Mouse (Mus musculus) embryonic facial prominence, embryonic 14.5 days (tissue): ENCODE data around the gene Rab37. TPM values are rescaled to one million over a fixed set of nuclear protein-coding genes. Genes with fewer than 3 reads are reported as not detected.

Experiments
- ATAC-seq: fragments of 200-750 bp; cut with Nextera tagmentation; 2 replicates; pipeline ENCODE4 v1.8.0; 2017; ENCODE audit warnings: low read depth, moderate number of reproducible peaks, moderate TSS enrichment
- DNase-seq: peaks from one replicate; pipeline ENCODE4 v3.0.0-alpha.2; 2015; ENCODE audit warnings: low spot score
- H3K27ac ChIP-seq: fragments of 300-500 bp; sonication (generic); replicated peaks from 2 replicates; pipeline ENCODE4 v1.5.1; 2014; ENCODE audit warnings: low read depth, mild to moderate bottlenecking, low read length, moderate library complexity
- H3K27me3 ChIP-seq: fragments of 300-500 bp; sonication (generic); replicated peaks from 2 replicates; pipeline ENCODE4 v1.6.1; 2014; ENCODE audit warnings: low read length; ENCODE audit not compliant: control insufficient read depth, insufficient read depth
- H3K36me3 ChIP-seq: fragments of 300-500 bp; sonication (generic); 2 replicates; pipeline ENCODE4 v1.6.1; 2014; ENCODE audit warnings: low read length, mixed read lengths; ENCODE audit not compliant: control insufficient read depth, insufficient read depth
- H3K4me1 ChIP-seq: fragments of 300-500 bp; sonication (generic); 2 replicates; pipeline ENCODE4 v1.6.1; 2014; ENCODE audit warnings: antibody characterized with exemption, low read length; ENCODE audit not compliant: control insufficient read depth, insufficient read depth
- H3K4me2 ChIP-seq: fragments of 300-500 bp; sonication (generic); 2 replicates; pipeline ENCODE4 v1.6.1; 2014; ENCODE audit warnings: low read depth, mild to moderate bottlenecking, low read length, moderate library complexity, mixed read lengths
- H3K4me3 ChIP-seq: fragments of 300-500 bp; sonication (generic); 2 replicates; pipeline ENCODE4 v1.5.1; 2014; ENCODE audit warnings: low read depth, mild to moderate bottlenecking, low read length
- H3K9ac ChIP-seq: fragments of 300-500 bp; sonication (generic); 2 replicates; pipeline ENCODE4 v1.6.1; 2014; ENCODE audit warnings: low read depth, mild to moderate bottlenecking, low read length, moderate library complexity, mixed read lengths
- H3K9me3 ChIP-seq: fragments of 300-500 bp; sonication (generic); 2 replicates; pipeline ENCODE4 v1.6.1; 2016; ENCODE audit warnings: low read length; ENCODE audit not compliant: control insufficient read depth
- WGBS: fragments of 180-500 bp; shearing (Covaris S2); extraction: QIAGEN DNeasy Blood & Tissue Kit; methylation state at CpG from one replicate; pipeline ENCODE4 v1.1.7; 2014; 5-methylcytosine and 5-hydroxymethylcytosine counted together
- polyA plus RNA-seq: library from polyadenylated mRNA; unstranded; fragments of >200 nt; fragmentation: Nextera tagmentation; extraction: Ambion mirVana; gene quantifications from 2 replicates; pipeline ENCODE4 v1.2.1, GENCODE M21; 2014

The Rab37 gene
- polyA plus RNA-seq, 1 experiment from 2014 or later = 1.6 TPM

GRCm38 (mm10) chr11:115162205-115162601 lies 71.0 kb downstream of the Rab37 start:
- WGBS = 17% methylated on average over 9 of the region's 9 CpGs
- Histone ChIP-seq H3K4me1 (peaks cover 32% of the 10 kb centered on the region), H3K36me3 (no peaks in the 10 kb centered on the region), H3K4me2 (peak overlapping the region; percentile 91; the same call in 1 of the 2 replicates), H3K27ac (no peak overlapping the region), H3K27me3 (peaks cover 34% of the 10 kb centered on the region), H3K9ac (no peak overlapping the region), H3K9me3 (no peaks in the 10 kb centered on the region), H3K4me3 (peak overlapping the region; percentile 66; the same call in 1 of the 2 replicates)
- DNase-seq (no peak), ATAC-seq (no peak)

- H3K4me2 ChIP-seq = peak within 1 kb of the TSS; percentile 91
- under 1% methylated on average over 34 of the region's 47 CpGs for WGBS
- ATAC-seq = peak; percentile 97
- H3K4me1 ChIP-seq = peaks cover 31% of the 10 kb centered on the region
- H3K9ac ChIP-seq = peak within 1 kb of the TSS; percentile 59
- no peaks in the 10 kb centered on the region for H3K36me3 ChIP-seq
- H3K27ac ChIP-seq = peak within 1 kb of the TSS; percentile 41; the same call in 1 of the 2 replicates
- DNase-seq = peak; percentile 99
- peaks cover 34% of the 10 kb centered on the region for H3K27me3 ChIP-seq
- no peaks in the 10 kb centered on the region for H3K9me3 ChIP-seq
- H3K4me3 ChIP-seq = peak within 1 kb of the TSS; percentile 66
Measured at GRCm38 (mm10) chr11:115162832-115163480, 71.7 kb downstream of the Rab37 start, which contains the start of gene Slc9a3r1. TSS of gene Slc9a3r1 (plus strand) at chr11:115163341.

- DNase-seq (peak; percentile 26), ATAC-seq (peak; percentile 30)
- Histone ChIP-seq H3K4me1 (peaks cover 25% of the 10 kb centered on the region), H3K4me2 (peak overlapping the region; percentile 91), H3K27ac (no peak overlapping the region), H3K27me3 (peaks cover 34% of the 10 kb centered on the region), H3K9me3 (no peaks in the 10 kb centered on the region), H3K36me3 (no peaks in the 10 kb centered on the region), H3K4me3 (peak overlapping the region; percentile 66), H3K9ac (peak overlapping the region; percentile 59)
- under 1% methylated on average over 33 of the region's 47 CpGs for WGBS
Measured at GRCm38 (mm10) chr11:115163568-115164150, 72.4 kb downstream of the Rab37 start.

- no peaks in the 10 kb centered on the region for H3K36me3 ChIP-seq
- H3K9me3 ChIP-seq = no peaks in the 10 kb centered on the region
- peak overlapping the region; percentile 59 for H3K9ac ChIP-seq
- DNase-seq (no peak), ATAC-seq (no peak)
- peak overlapping the region; percentile 66 for H3K4me3 ChIP-seq
- H3K4me2 ChIP-seq = peak overlapping the region; percentile 91
- H3K27me3 ChIP-seq = peaks cover 34% of the 10 kb centered on the region
- no peak overlapping the region for H3K27ac ChIP-seq
- peaks cover 25% of the 10 kb centered on the region for H3K4me1 ChIP-seq
- WGBS = 0% methylated on average over 12 of the region's 14 CpGs
Measured at GRCm38 (mm10) chr11:115164341-115164975, 73.2 kb downstream of the Rab37 start.

GRCm38 (mm10) chr11:115164976-115165374 lies 73.7 kb downstream of the Rab37 start:
- peaks cover 34% of the 10 kb centered on the region for H3K27me3 ChIP-seq
- WGBS = 3% methylated on average over 9 of the region's 9 CpGs
- H3K36me3 ChIP-seq = no peaks in the 10 kb centered on the region
- no peak for DNase-seq
- no peak overlapping the region for H3K27ac ChIP-seq
- no peak for ATAC-seq
- peak overlapping the region; percentile 66 for H3K4me3 ChIP-seq
- H3K9ac ChIP-seq = peak overlapping the region; percentile 59; the same call in 1 of the 2 replicates
- no peaks in the 10 kb centered on the region for H3K9me3 ChIP-seq
- H3K4me1 ChIP-seq = peaks cover 25% of the 10 kb centered on the region
- peak overlapping the region; percentile 91 for H3K4me2 ChIP-seq

- 79% methylated on average over 3 of the region's 3 CpGs for WGBS
- no peak for ATAC-seq
Measured at GRCm38 (mm10) chr11:115166776-115167175, 75.5 kb downstream of the Rab37 start.

GRCm38 (mm10) chr11:115167631-115168249 lies 76.5 kb downstream of the Rab37 start:
- 64% methylated on average over 7 of the region's 8 CpGs for WGBS
- Histone ChIP-seq H3K27ac (no peak overlapping the region), H3K27me3 (peaks cover 32% of the 10 kb centered on the region), H3K9ac (no peak overlapping the region), H3K36me3 (no peaks in the 10 kb centered on the region), H3K4me2 (no peak overlapping the region), H3K4me3 (no peak overlapping the region), H3K4me1 (peaks cover 26% of the 10 kb centered on the region), H3K9me3 (no peaks in the 10 kb centered on the region)
- DNase-seq (no peak), ATAC-seq (no peak)

More at GRCm38 (mm10) chr11:115166776-115167175, 75.5 kb downstream of the Rab37 start:
- no peak overlapping the region for H3K4me2 ChIP-seq
- peaks cover 25% of the 10 kb centered on the region for H3K4me1 ChIP-seq
- no peak overlapping the region for H3K27ac ChIP-seq
- H3K4me3 ChIP-seq = no peak overlapping the region
- H3K9ac ChIP-seq = no peak overlapping the region
- H3K9me3 ChIP-seq = no peaks in the 10 kb centered on the region
- H3K36me3 ChIP-seq = no peaks in the 10 kb centered on the region
- no peak for DNase-seq
- H3K27me3 ChIP-seq = peaks cover 32% of the 10 kb centered on the region

GRCm38 (mm10) chr11:115169430-115169829 lies 78.2 kb downstream of the Rab37 start:
- Histone ChIP-seq H3K4me1 (peaks cover 27% of the 10 kb centered on the region), H3K9ac (no peak overlapping the region), H3K27ac (no peak overlapping the region), H3K4me2 (no peak overlapping the region), H3K9me3 (no peaks in the 10 kb centered on the region), H3K4me3 (no peak overlapping the region), H3K36me3 (no peaks in the 10 kb centered on the region), H3K27me3 (peaks cover 22% of the 10 kb centered on the region)
- WGBS = 75% methylated on average over 4 of the region's 4 CpGs
- no peak for DNase-seq
- ATAC-seq = no peak
